Mouse (Mus musculus): ENCODE measurements at regions not wholly inside any gene's neighbourhood (a gene's known extent, or its start where the extent isn't known, plus 50 kb on each side); places are given as distances from the start of the nearest gene placed in this dataset.

- 0 out of 2 replicates have a peak, but pooled peaks cover 4% of the 10 kb centered on the region for H3K4me1 ChIP-seq (ENCODE audit: insufficient read depth, low read length)
- H3K27me3 ChIP-seq (ENCODE audit: insufficient read depth, low read length) = peaks cover 15% of the 10 kb centered on the region
- no peak overlapping the region for H3K9ac ChIP-seq (replicated peaks; ENCODE audit: low read length)
- no peak overlapping the region for H3K27ac ChIP-seq (ENCODE audit: low read length)
- 59% methylated on average over 10 of the region's 10 CpGs for WGBS
- no peak overlapping the region for H3K4me2 ChIP-seq (replicated peaks; ENCODE audit: low read depth, low read length)
- no peaks in the 10 kb centered on the region for H3K36me3 ChIP-seq (ENCODE audit: insufficient read depth, low read length)
- no peaks in the 10 kb centered on the region for H3K9me3 ChIP-seq (ENCODE audit: low read length)
- no peak overlapping the region for H3K4me3 ChIP-seq (ENCODE audit: low read length)
- ATAC-seq (ENCODE audit: low FRiP score, low TSS enrichment) = peak; percentile 86
These were observed 164.0 kb upstream of the F930015N05Rik start for GRCm38 (mm10) chr11:64600201-64601102.

- no peaks in the 10 kb centered on the region for H3K36me3 ChIP-seq (ENCODE audit: insufficient read depth, low read length)
- peaks cover 3% of the 10 kb centered on the region; the same call in 1 of the 2 replicates for H3K9me3 ChIP-seq (ENCODE audit: low read length)
- no peak overlapping the region for H3K9ac ChIP-seq (replicated peaks; ENCODE audit: low read length)
- ATAC-seq (ENCODE audit: low FRiP score, low TSS enrichment) = no peak
- no peak overlapping the region for H3K4me2 ChIP-seq (replicated peaks; ENCODE audit: low read depth, low read length)
- H3K27me3 ChIP-seq (ENCODE audit: insufficient read depth, low read length) = no peaks in the 10 kb centered on the region
- H3K27ac ChIP-seq (ENCODE audit: low read length) = no peak overlapping the region
- no peaks in the 10 kb centered on the region for H3K4me1 ChIP-seq (ENCODE audit: insufficient read depth, low read length)
- H3K4me3 ChIP-seq (ENCODE audit: low read length) = no peak overlapping the region
- WGBS = 89% methylated on average over 2 of the region's 2 CpGs
These were observed 172.6 kb upstream of the F930015N05Rik start for GRCm38 (mm10) chr11:64609043-64609442.

GRCm38 (mm10) chr11:64610724-64611123 is 174.3 kb upstream of the F930015N05Rik start:
- Histone ChIP-seq H3K27ac (ENCODE audit: low read length) (no peak overlapping the region), H3K36me3 (ENCODE audit: insufficient read depth, low read length) (no peaks in the 10 kb centered on the region), H3K4me1 (ENCODE audit: insufficient read depth, low read length) (no peaks in the 10 kb centered on the region), H3K4me3 (ENCODE audit: low read length) (no peak overlapping the region), H3K9me3 (ENCODE audit: low read length) (peaks cover 3% of the 10 kb centered on the region; the same call in 1 of the 2 replicates), H3K9ac (replicated peaks; ENCODE audit: low read length) (no peak overlapping the region), H3K4me2 (replicated peaks; ENCODE audit: low read depth, low read length) (no peak overlapping the region), H3K27me3 (ENCODE audit: insufficient read depth, low read length) (no peaks in the 10 kb centered on the region)
- no peak for ATAC-seq (ENCODE audit: low FRiP score, low TSS enrichment)
- 82% methylated on average over 3 of the region's 3 CpGs for WGBS

GRCm38 (mm10) chr11:64615140-64615539 is 178.7 kb upstream of the F930015N05Rik start:
- H3K9ac ChIP-seq (replicated peaks; ENCODE audit: low read length) = no peak overlapping the region
- no peak overlapping the region for H3K4me2 ChIP-seq (replicated peaks; ENCODE audit: low read depth, low read length)
- H3K36me3 ChIP-seq (ENCODE audit: insufficient read depth, low read length) = no peaks in the 10 kb centered on the region
- no peaks in the 10 kb centered on the region for H3K27me3 ChIP-seq (ENCODE audit: insufficient read depth, low read length)
- no peak for ATAC-seq (ENCODE audit: low FRiP score, low TSS enrichment)
- no peak overlapping the region for H3K27ac ChIP-seq (ENCODE audit: low read length)
- H3K4me1 ChIP-seq (ENCODE audit: insufficient read depth, low read length) = peaks cover 12% of the 10 kb centered on the region
- WGBS = 66% methylated on average over 1 of the region's 1 CpGs
- H3K9me3 ChIP-seq (ENCODE audit: low read length) = peaks cover 3% of the 10 kb centered on the region; the same call in 1 of the 2 replicates
- H3K4me3 ChIP-seq (ENCODE audit: low read length) = no peak overlapping the region

GRCm38 (mm10) chr11:64618631-64619385 is 182.4 kb upstream of the F930015N05Rik start:
- Histone ChIP-seq H3K9me3 (ENCODE audit: low read length) (no peaks in the 10 kb centered on the region), H3K27ac (ENCODE audit: low read length) (peak overlapping the region; percentile 74), H3K9ac (replicated peaks; ENCODE audit: low read length) (no peak overlapping the region), H3K27me3 (ENCODE audit: insufficient read depth, low read length) (no peaks in the 10 kb centered on the region), H3K4me2 (replicated peaks; ENCODE audit: low read depth, low read length) (no peak overlapping the region), H3K4me1 (ENCODE audit: insufficient read depth, low read length) (peaks cover 12% of the 10 kb centered on the region), H3K4me3 (ENCODE audit: low read length) (no peak overlapping the region), H3K36me3 (ENCODE audit: insufficient read depth, low read length) (no peaks in the 10 kb centered on the region)
- peak; percentile 71 for ATAC-seq (ENCODE audit: low FRiP score, low TSS enrichment)
- WGBS = 9% methylated on average over 5 of the region's 5 CpGs

GRCm38 (mm10) chr11:64627180-64627579 is 190.7 kb upstream of the F930015N05Rik start:
- Histone ChIP-seq H3K9ac (replicated peaks; ENCODE audit: low read length) (no peak overlapping the region), H3K27me3 (ENCODE audit: insufficient read depth, low read length) (no peaks in the 10 kb centered on the region), H3K9me3 (ENCODE audit: low read length) (no peaks in the 10 kb centered on the region), H3K4me2 (replicated peaks; ENCODE audit: low read depth, low read length) (no peak overlapping the region), H3K36me3 (ENCODE audit: insufficient read depth, low read length) (no peaks in the 10 kb centered on the region), H3K4me1 (ENCODE audit: insufficient read depth, low read length) (no peaks in the 10 kb centered on the region), H3K27ac (ENCODE audit: low read length) (no peak overlapping the region), H3K4me3 (ENCODE audit: low read length) (no peak overlapping the region)
- 92% methylated on average over 7 of the region's 7 CpGs for WGBS
- no peak for ATAC-seq (ENCODE audit: low FRiP score, low TSS enrichment)

GRCm38 (mm10) chr11:64640947-64641346 is 204.5 kb upstream of the F930015N05Rik start:
- Histone ChIP-seq H3K9me3 (ENCODE audit: low read length) (no peaks in the 10 kb centered on the region), H3K27me3 (ENCODE audit: insufficient read depth, low read length) (no peaks in the 10 kb centered on the region), H3K4me3 (ENCODE audit: low read length) (no peak overlapping the region), H3K27ac (ENCODE audit: low read length) (no peak overlapping the region), H3K36me3 (ENCODE audit: insufficient read depth, low read length) (no peaks in the 10 kb centered on the region), H3K4me1 (ENCODE audit: insufficient read depth, low read length) (no peaks in the 10 kb centered on the region), H3K9ac (replicated peaks; ENCODE audit: low read length) (no peak overlapping the region), H3K4me2 (replicated peaks; ENCODE audit: low read depth, low read length) (no peak overlapping the region)
- ATAC-seq (ENCODE audit: low FRiP score, low TSS enrichment) = no peak
- 89% methylated on average over 4 of the region's 4 CpGs for WGBS

GRCm38 (mm10) chr11:64643171-64643570 is 206.7 kb upstream of the F930015N05Rik start:
- no peaks in the 10 kb centered on the region for H3K27me3 ChIP-seq (ENCODE audit: insufficient read depth, low read length)
- H3K9me3 ChIP-seq (ENCODE audit: low read length) = no peaks in the 10 kb centered on the region
- H3K9ac ChIP-seq (replicated peaks; ENCODE audit: low read length) = no peak overlapping the region
- H3K4me3 ChIP-seq (ENCODE audit: low read length) = no peak overlapping the region
- H3K36me3 ChIP-seq (ENCODE audit: insufficient read depth, low read length) = no peaks in the 10 kb centered on the region
- 71% methylated on average over 5 of the region's 5 CpGs for WGBS
- no peak for ATAC-seq (ENCODE audit: low FRiP score, low TSS enrichment)
- H3K4me2 ChIP-seq (replicated peaks; ENCODE audit: low read depth, low read length) = no peak overlapping the region
- no peak overlapping the region for H3K27ac ChIP-seq (ENCODE audit: low read length)
- no peaks in the 10 kb centered on the region for H3K4me1 ChIP-seq (ENCODE audit: insufficient read depth, low read length)

GRCm38 (mm10) chr11:64647938-64648337 is 211.5 kb upstream of the F930015N05Rik start:
- WGBS = 51% methylated on average over 2 of the region's 2 CpGs
- no peak for ATAC-seq (ENCODE audit: low FRiP score, low TSS enrichment)
- Histone ChIP-seq H3K27me3 (ENCODE audit: insufficient read depth, low read length) (no peaks in the 10 kb centered on the region), H3K4me3 (ENCODE audit: low read length) (no peak overlapping the region), H3K4me1 (ENCODE audit: insufficient read depth, low read length) (no peaks in the 10 kb centered on the region), H3K27ac (ENCODE audit: low read length) (no peak overlapping the region), H3K36me3 (ENCODE audit: insufficient read depth, low read length) (no peaks in the 10 kb centered on the region), H3K9ac (replicated peaks; ENCODE audit: low read length) (no peak overlapping the region), H3K4me2 (replicated peaks; ENCODE audit: low read depth, low read length) (no peak overlapping the region), H3K9me3 (ENCODE audit: low read length) (no peaks in the 10 kb centered on the region)

Data from kidney, embryonic 16.5 days (tissue).